In the genomic region with DNA sequence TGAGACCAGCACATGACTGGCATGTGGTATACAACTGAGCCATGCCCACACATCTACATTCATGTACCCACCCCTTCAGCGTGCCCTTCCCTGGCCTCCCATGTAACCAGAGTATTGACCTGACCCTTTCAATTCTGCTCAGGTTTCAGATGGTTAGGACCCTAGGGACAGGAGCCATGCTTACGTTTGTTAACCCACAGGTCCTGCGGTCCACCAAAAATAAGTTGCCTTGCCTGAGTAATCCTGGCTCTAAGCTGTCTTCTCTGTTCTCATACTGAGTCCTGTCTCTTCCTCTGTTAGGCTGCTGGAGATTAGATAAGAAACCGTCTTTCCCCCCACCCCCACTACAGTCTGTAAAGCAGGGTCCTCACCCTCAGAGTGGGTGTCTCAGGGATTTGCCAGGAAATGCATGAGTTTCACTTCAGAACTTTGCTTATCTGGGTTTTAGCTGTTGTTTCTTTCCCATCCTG, we compare ENCODE assay signal across 1 mouse cellular context.
TF ChIP-seq lines count a peak whose summit lies in the region.

No protein-coding gene starts in this region.

TF ChIP-seq in MEL, 35 proteins besides CTCF, POLR2A, EP300 and RAD21 (continued from another document):
- TF ChIP-seq POLR2AphosphoS5 (IDR thresholded peaks at IDR 0.05; ENCODE audit: borderline replicate concordance, low read depth, low read length) (no peak), RCOR1 (IDR thresholded peaks at IDR 0.05; ENCODE audit: low read depth, low read length) (no peak), MEF2A (IDR thresholded peaks at IDR 0.05; ENCODE audit: extremely low read depth, insufficient replicate concordance, low read depth, low read length, poor library complexity, severe bottlenecking) (no peak), GABPA (IDR thresholded peaks at IDR 0.05; ENCODE audit: low read depth, low read length) (no peak), MAX (IDR thresholded peaks at IDR 0.05; ENCODE audit: low read length) (0 out of 2 replicates have a peak, but pooled peaks have one; percentile 29), SMC3 (IDR thresholded peaks at IDR 0.05; ENCODE audit: low read depth, low read length) (no peak), USF1 (IDR thresholded peaks at IDR 0.05; ENCODE audit: low read depth, low read length) (no peak), GATA1 (IDR thresholded peaks at IDR 0.05; ENCODE audit: low read depth, low read length) (peak; percentile 89), UBTF (IDR thresholded peaks at IDR 0.05; ENCODE audit: borderline replicate concordance, insufficient read depth, low read depth, low read length) (no peak), JUND (IDR thresholded peaks at IDR 0.05; ENCODE audit: low read depth, low read length) (no peak), E2F4 (IDR thresholded peaks at IDR 0.05; ENCODE audit: borderline replicate concordance, low read depth, low read length) (no peak)
